Mouse (Mus musculus) neural tube, embryonic 12.5 days (tissue): ENCODE results near the gene Usp43. TPM values are rescaled to one million over a fixed set of nuclear protein-coding genes. Genes with fewer than 3 reads are reported as not detected.

Experiments
- ATAC-seq: fragments of 200-750 bp; cut with Nextera tagmentation; 2 replicates; pipeline ENCODE4 v1.8.0; 2017; ENCODE audit warnings: low read depth, mild to moderate bottlenecking, moderate TSS enrichment, moderate library complexity; ENCODE audit not compliant: low FRiP score
- H3K27ac ChIP-seq: fragments of 300-500 bp; sonication (generic); 2 replicates; pipeline ENCODE4 v1.5.1; 2016
- H3K27me3 ChIP-seq: fragments of 300-500 bp; sonication (generic); replicated peaks from 2 replicates; pipeline ENCODE4 v1.6.1; 2016; ENCODE audit warnings: mild to moderate bottlenecking
- H3K36me3 ChIP-seq: fragments of 300-500 bp; sonication (generic); 2 replicates; pipeline ENCODE4 v1.6.1; 2016; ENCODE audit warnings: mild to moderate bottlenecking
- H3K4me1 ChIP-seq: fragments of 300-500 bp; sonication (generic); 2 replicates; pipeline ENCODE4 v1.6.1; 2016
- H3K4me2 ChIP-seq: fragments of 300-500 bp; sonication (generic); replicated peaks from 2 replicates; pipeline ENCODE4 v1.6.1; 2016; ENCODE audit warnings: mild to moderate bottlenecking
- H3K4me3 ChIP-seq: fragments of 300-500 bp; sonication (generic); 2 replicates; pipeline ENCODE4 v1.5.1; 2016
- H3K9ac ChIP-seq: fragments of 300-500 bp; sonication (generic); 2 replicates; pipeline ENCODE4 v1.6.1; 2016; ENCODE audit warnings: mild to moderate bottlenecking
- H3K9me3 ChIP-seq: fragments of 300-500 bp; sonication (generic); 2 replicates; pipeline ENCODE4 v1.6.1; 2016; ENCODE audit warnings: mild to moderate bottlenecking
- WGBS: fragments of 180-500 bp; shearing (Covaris S2); methylation state at CpG from one replicate; pipeline ENCODE4 v1.1.7; 2016; 5-methylcytosine and 5-hydroxymethylcytosine counted together
- polyA plus RNA-seq: library from polyadenylated mRNA; unstranded; fragments of >200 nt; fragmentation: Nextera tagmentation; extraction: Ambion mirVana; gene quantifications from 2 replicates; pipeline ENCODE4 v1.2.1, GENCODE M21; 2016

The Usp43 gene
- 0.72 and 0.91 TPM in 2 replicates for polyA plus RNA-seq

DNA sequence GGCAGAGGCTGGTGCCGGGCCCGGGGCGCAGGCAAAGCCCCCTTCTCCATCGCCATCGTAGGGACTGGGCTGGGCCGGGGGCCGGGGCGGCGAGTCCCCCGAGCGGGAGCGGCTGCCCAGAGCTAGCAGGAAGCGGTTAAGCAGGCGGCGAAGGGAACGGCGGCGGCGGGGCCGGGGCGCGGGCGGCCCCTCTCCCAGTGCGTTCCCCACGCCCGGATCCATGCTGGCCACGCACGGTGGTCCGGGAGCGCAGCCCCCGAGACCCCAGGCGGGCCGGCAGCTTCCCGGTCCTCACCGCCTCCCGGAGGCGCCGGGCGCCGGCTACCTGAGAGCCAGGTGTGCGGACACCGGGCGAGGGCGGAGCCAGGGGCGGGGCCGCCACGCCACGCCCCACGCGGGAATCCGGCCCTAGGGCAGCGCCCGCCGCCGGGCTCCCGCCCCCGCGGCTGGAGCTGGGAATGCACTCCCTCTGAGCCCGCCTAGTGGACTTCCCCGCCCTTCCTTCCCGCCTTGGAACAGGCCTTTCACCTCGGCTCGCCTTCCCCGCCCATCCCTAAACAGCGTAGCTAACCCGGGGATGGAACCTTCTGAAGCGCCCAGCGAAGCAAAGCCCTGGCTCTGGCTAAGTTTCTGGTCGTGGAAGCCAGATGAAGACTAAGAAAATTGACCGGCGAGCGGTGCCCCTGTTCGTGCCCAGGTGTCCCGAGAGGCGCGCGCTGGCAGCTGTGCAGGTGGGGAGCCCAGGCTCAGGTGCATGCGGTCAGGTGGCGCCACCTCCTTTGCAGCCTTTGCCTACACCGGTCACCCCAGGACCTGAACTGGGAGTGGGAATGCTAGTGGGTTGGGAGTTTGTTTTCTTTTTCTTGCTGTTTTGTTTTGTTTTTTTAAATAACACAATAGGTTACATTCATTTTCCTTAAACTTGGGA, at the start of gene Usp43:
Gene Usp43, minus strand, starts transcription at position 327 of the 928 bp plus-strand sequence.
- peak; percentile 72 for ATAC-seq
- Histone ChIP-seq H3K4me3 (peak within 1 kb of the TSS; percentile 77), H3K27ac (no peak within 1 kb of the TSS), H3K9me3 (no peaks in the 10 kb centered on the region), H3K27me3 (peaks cover 27% of the 10 kb centered on the region), H3K4me1 (peaks cover 11% of the 10 kb centered on the region), H3K9ac (peak within 1 kb of the TSS; percentile 62), H3K4me2 (peak within 1 kb of the TSS; percentile 100), H3K36me3 (no peaks in the 10 kb centered on the region)
- under 1% methylated on average over 80 of the region's 80 CpGs for WGBS

DNA sequence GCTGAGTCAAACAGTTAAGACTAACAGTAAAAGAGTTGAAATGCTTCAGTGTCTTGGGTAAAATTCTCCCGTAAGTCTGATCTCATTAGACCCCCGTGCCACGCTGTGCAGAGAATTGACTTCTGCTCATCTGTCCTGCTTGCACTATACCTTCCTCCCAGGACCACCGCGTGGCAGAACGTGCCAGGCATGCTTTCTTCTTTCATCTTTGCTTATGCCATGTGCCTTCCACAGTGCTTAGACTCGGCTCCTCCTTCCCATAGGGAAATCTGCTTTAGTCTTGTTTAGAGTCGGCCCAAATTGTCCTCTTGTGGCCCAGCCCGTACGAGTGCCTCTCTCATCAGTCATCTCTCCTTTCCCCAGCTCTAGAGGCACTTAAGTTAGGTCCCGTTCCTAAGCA, 45.9 kb upstream of the Usp43 start:
- 71% methylated on average over 11 of the region's 11 CpGs for WGBS
- no peak for ATAC-seq
- H3K4me2 ChIP-seq = no peak overlapping the region
- H3K4me1 ChIP-seq = peaks cover 11% of the 10 kb centered on the region; the same call in 1 of the 2 replicates
- no peak overlapping the region for H3K9ac ChIP-seq
- H3K4me3 ChIP-seq = no peak overlapping the region
- H3K9me3 ChIP-seq = no peaks in the 10 kb centered on the region
- no peaks in the 10 kb centered on the region for H3K27me3 ChIP-seq
- H3K27ac ChIP-seq = no peak overlapping the region
- peaks cover 9% of the 10 kb centered on the region; the same call in 1 of the 2 replicates for H3K36me3 ChIP-seq

DNA sequence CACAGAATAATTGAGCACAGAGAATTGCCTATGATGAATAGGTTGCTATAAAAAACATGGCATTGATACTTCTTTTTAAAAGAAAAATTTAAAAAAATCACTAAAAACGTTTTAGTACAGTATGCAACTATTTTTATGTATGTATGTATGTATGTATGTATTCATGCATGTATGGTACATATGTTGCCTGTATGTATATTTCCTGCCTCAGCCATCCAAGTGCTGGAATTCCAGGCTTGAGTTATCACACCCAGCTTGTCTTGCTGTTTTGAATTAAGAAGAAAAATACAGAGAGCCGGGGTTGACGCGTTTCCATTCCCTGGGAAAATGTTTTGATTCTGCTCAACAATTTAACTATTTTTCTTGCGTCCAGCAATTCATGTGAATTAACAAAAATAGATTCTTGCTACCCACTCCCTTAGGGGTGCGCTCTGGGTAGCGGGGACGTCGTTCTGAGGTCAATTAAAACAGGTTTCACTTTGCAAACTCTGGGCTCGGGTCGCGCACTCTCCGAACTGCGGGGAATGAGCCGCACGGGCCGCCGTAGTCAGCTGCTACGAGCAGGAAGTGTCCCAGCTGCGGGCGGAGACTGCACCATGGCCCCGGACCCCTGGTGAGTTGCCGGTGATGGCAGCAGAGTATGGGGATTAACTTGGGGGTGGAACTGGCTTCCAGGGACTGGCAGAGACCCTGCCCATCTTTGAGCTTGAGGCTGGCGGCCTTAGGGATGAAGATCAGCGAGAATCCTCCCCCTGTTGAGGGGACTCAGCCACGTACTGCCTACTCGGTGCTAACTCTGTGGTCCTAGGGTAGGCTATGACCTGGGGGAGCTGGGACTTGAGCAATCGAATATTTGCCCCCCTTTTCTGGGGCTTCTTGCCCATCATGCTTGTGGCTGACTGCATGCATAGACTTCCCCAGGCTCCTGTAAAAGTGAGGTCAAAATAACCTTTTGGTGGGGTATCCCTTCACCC, 44.2 kb upstream of the Usp43 start, which contains the start of gene Stx8:
Gene Stx8, plus strand, starts transcription at position 289 of the 974 bp plus-strand sequence.
- H3K4me2 ChIP-seq = peak within 1 kb of the TSS; percentile 89
- no peaks in the 10 kb centered on the region for H3K9me3 ChIP-seq
- peak within 1 kb of the TSS; percentile 86 for H3K9ac ChIP-seq
- peak; percentile 91 for ATAC-seq
- peaks cover 6% of the 10 kb centered on the region; the same call in 1 of the 2 replicates for H3K36me3 ChIP-seq
- H3K4me1 ChIP-seq = peaks cover 11% of the 10 kb centered on the region; the same call in 1 of the 2 replicates
- H3K27me3 ChIP-seq = no peaks in the 10 kb centered on the region
- under 1% methylated on average over 28 of the region's 28 CpGs for WGBS
- H3K4me3 ChIP-seq = peak within 1 kb of the TSS; percentile 75
- H3K27ac ChIP-seq = no peak within 1 kb of the TSS

DNA sequence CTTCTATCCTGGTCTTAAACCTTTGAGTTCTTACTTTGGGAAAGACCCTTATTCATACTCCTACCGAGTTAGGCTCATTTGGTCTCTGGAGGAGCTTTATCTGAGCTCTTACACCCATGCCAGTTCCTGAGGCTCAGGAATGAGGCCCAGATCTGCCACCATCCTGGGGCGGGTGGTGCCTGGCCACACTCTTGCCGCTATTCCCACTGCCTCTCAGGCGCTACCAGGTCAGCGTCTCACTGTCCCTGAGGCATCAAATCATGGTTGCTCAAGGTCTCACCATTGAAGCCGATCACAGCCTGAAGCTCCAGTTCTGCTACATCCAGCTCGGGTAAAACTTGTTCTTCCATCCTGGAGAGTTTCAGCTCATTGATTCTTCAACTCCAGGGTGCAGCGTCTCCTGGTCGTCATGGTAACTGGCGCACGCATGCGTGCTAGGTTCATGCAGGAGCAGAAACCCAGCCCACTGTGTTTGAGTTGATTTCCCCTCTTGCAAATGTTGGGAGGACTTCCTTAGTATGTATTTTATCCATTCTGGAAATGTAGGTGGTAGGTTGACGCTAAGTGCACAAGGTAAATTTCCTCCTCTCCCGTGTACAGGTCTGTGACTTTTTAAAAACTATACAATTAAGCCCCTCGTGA, 43.4 kb upstream of the Usp43 start, which contains the start of gene Cfap52:
Gene Cfap52, minus strand, starts transcription at position 410 of the 642 bp plus-strand sequence.
- peak; percentile 82 for ATAC-seq
- WGBS = 8% methylated on average over 15 of the region's 15 CpGs

DNA sequence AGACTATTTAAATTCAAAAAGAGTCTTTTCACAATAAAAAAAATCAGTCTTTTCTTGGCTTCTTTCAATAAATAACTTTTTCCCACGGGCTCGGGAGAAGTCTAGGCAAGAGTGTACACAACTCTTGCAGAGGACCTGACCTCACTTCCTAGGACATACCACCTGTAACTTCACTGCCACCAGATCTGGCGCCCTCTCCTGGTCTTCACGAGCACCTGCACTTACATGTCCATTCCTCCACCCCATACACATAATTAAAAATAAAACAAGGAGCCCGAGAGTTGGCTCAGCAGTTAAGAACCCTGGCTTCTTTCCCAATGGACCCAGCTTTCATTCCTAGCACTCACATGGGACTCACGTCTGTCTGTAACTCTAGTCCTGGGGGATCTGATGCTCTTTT, 42.2 kb upstream of the Usp43 start:
- H3K36me3 ChIP-seq = no peaks in the 10 kb centered on the region
- no peak overlapping the region for H3K9ac ChIP-seq
- no peak for ATAC-seq
- no peak overlapping the region for H3K4me3 ChIP-seq
- no peaks in the 10 kb centered on the region for H3K9me3 ChIP-seq
- H3K4me2 ChIP-seq = no peak overlapping the region
- no peaks in the 10 kb centered on the region for H3K27me3 ChIP-seq
- H3K4me1 ChIP-seq = peaks cover 11% of the 10 kb centered on the region; the same call in 1 of the 2 replicates
- WGBS = 80% methylated on average over 6 of the region's 6 CpGs
- H3K27ac ChIP-seq = no peak overlapping the region

More for the DNA sequence above, 43.4 kb upstream of the Usp43 start, which contains the start of gene Cfap52:
- no peak within 1 kb of the TSS for H3K27ac ChIP-seq
- H3K27me3 ChIP-seq = no peaks in the 10 kb centered on the region
- H3K9ac ChIP-seq = peak within 1 kb of the TSS; percentile 86
- peaks cover 11% of the 10 kb centered on the region; the same call in 1 of the 2 replicates for H3K4me1 ChIP-seq
- peak within 1 kb of the TSS; percentile 75 for H3K4me3 ChIP-seq
- H3K9me3 ChIP-seq = no peaks in the 10 kb centered on the region
- H3K36me3 ChIP-seq = 0 out of 2 replicates have a peak, but pooled peaks cover 4% of the 10 kb centered on the region
- peak within 1 kb of the TSS; percentile 89 for H3K4me2 ChIP-seq

DNA sequence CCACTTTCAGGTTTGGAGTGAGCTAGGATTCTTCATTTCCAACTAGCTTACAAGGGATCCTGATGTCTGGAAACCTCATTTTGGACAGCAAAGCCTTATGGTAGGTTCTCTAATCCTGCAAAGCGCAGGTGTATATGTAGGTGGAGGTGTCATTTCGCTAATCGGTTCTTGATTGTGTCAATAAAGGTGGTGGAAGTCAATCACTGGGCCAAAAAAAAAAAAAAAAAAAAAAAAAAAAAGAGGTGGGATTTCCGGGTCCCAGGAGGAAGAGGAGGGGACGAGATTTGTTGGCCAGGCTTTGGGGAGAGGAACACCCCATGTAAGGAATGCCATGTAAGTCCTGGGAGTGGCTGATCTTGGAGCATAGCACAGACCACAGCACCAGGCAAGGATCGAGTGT, 32.5 kb upstream of the Usp43 start:
- Histone ChIP-seq H3K4me1 (no peaks in the 10 kb centered on the region), H3K9me3 (no peaks in the 10 kb centered on the region), H3K27me3 (no peaks in the 10 kb centered on the region), H3K9ac (no peak overlapping the region), H3K4me2 (no peak overlapping the region), H3K36me3 (no peaks in the 10 kb centered on the region), H3K4me3 (no peak overlapping the region), H3K27ac (no peak overlapping the region)
- no peak for ATAC-seq
- WGBS = 89% methylated on average over 6 of the region's 6 CpGs

DNA sequence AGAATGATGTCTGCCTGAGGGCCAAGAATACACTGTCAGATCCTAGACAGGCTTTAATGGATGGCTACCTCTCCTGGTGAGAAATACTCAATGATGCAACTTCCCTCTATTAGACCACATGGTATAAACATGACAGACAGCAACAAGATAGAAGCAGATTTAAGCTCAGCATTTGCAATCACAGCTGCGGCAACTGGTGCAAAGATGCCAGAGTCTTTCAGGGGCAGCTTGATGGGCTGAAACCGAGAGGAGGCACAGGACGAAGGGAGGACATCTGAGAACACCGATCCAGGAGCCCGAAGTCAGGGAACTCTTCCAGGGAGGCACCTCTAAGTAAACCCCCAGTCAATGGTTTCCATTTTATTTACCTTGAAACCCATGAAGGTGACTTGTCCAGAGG, 31.7 kb upstream of the Usp43 start:
- no peak for ATAC-seq
- Histone ChIP-seq H3K4me2 (no peak overlapping the region), H3K27ac (no peak overlapping the region), H3K9ac (no peak overlapping the region), H3K4me3 (no peak overlapping the region), H3K9me3 (no peaks in the 10 kb centered on the region), H3K36me3 (no peaks in the 10 kb centered on the region), H3K4me1 (no peaks in the 10 kb centered on the region), H3K27me3 (no peaks in the 10 kb centered on the region)
- WGBS = 84% methylated on average over 5 of the region's 5 CpGs

DNA sequence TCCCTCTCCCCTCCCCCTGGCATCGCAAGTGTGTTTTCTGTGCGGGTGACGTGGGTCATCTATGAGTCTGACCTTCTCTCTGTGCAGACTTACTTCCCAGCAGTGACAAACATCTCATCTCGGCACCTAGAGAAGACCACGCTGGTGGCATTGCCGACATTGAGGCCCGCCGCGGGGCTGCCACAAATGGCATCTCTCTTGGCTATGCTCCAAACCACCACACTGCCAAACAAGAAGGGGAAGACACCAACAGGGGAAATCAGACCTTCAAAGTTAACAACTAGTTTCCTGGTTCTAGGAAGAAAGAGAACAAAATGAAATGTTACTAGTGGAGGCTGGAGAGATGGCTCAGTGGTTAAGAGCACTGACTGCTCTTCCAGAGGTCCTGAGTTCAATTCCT, 27.5 kb upstream of the Usp43 start:
- H3K4me2 ChIP-seq = no peak overlapping the region

DNA sequence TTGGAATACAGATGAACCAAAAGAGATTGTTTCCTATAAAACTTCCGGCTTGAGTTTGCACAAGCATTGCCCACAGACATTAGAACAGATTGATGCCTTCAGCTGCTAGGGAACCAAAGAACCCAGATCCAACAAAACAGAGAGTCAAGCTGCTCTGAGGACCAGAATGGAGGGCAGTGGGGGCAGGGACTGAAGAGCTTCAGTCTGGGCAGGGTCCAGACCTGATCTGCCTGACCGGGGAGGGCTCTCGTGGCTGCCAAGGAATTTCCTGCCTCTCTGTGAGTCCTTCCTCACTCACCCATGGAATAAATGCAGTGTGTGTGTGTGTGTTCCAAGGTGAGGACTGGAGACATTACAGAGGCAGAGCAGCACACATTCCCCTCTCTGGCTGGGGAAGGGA, 26.3 kb upstream of the Usp43 start:
- H3K4me2 ChIP-seq = no peak overlapping the region
- no peak overlapping the region for H3K9ac ChIP-seq
- WGBS = 71% methylated on average over 3 of the region's 3 CpGs
- no peak overlapping the region for H3K4me3 ChIP-seq
- no peaks in the 10 kb centered on the region for H3K27me3 ChIP-seq
- ATAC-seq = no peak
- H3K9me3 ChIP-seq = no peaks in the 10 kb centered on the region
- H3K27ac ChIP-seq = no peak overlapping the region
- no peaks in the 10 kb centered on the region for H3K36me3 ChIP-seq
- H3K4me1 ChIP-seq = no peaks in the 10 kb centered on the region

More for the DNA sequence above, 27.5 kb upstream of the Usp43 start:
- ATAC-seq = no peak
- Histone ChIP-seq H3K27me3 (no peaks in the 10 kb centered on the region), H3K9me3 (no peaks in the 10 kb centered on the region), H3K4me1 (no peaks in the 10 kb centered on the region), H3K4me3 (no peak overlapping the region), H3K36me3 (no peaks in the 10 kb centered on the region), H3K27ac (no peak overlapping the region), H3K9ac (no peak overlapping the region)
- 85% methylated on average over 9 of the region's 9 CpGs for WGBS

DNA sequence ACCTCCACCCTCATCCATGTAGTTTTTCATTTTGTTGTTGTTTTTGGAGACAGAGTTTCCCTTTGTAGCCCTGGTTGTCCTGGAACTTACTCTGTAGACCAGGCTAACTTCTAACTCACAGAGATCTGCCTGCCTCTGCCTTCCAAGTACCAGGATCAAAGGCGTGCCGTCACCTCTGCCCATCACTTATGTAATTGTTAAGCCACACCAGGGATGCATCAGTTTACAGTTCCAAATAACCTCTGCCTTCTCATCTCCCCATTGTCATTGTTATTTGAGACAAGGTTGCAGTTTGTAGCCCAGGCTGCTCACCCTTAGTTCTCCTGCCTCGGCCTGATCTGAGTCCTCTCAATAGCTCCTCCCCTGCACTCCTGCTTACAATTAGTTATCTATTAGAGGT, 10.2 kb upstream of the Usp43 start:
- no peak overlapping the region for H3K27ac ChIP-seq
- no peak overlapping the region for H3K4me2 ChIP-seq
- no peaks in the 10 kb centered on the region for H3K27me3 ChIP-seq
- H3K9me3 ChIP-seq = no peaks in the 10 kb centered on the region
- ATAC-seq = no peak
- no peaks in the 10 kb centered on the region for H3K36me3 ChIP-seq
- no peaks in the 10 kb centered on the region for H3K4me1 ChIP-seq
- 93% methylated on average over 3 of the region's 3 CpGs for WGBS
- H3K4me3 ChIP-seq = no peak overlapping the region
- no peak overlapping the region for H3K9ac ChIP-seq

DNA sequence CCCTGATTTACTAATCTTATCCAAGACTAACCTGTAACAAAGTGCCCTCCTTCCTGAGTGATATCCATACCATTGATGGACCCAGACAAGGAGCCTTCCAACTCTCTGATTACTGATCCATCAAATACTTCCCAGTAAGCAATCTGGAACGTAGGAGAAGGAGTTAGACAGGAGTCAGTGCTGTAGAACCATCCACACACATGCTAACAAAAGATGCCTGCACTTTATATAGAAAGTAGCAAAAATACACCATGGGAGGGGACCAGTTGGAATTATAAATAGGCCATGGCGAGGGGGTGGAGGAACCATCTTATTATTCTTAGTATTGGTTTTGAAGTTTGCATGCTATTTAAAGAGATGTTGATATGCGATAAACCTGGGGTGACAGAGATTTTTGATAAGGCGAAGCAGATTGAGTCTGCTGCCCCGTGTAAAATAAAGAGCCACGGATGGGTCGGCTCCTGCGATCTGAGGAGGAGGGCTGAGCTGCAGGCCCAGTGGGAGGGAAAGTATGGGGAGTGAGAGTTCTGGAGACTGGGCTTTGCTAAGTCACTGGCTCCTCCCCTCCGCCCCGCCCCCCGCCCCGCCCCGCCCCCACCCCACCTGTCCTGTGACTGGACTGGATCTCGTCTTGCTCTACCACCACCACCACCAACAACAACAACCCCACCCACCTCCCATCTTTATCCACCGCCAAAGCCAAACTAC, 4.5 kb upstream of the Usp43 start:
- peaks cover 7% of the 10 kb centered on the region for H3K27me3 ChIP-seq
- H3K9me3 ChIP-seq = no peaks in the 10 kb centered on the region
- H3K9ac ChIP-seq = no peak overlapping the region
- no peak overlapping the region for H3K4me2 ChIP-seq
- H3K4me1 ChIP-seq = peaks cover 11% of the 10 kb centered on the region
- no peak overlapping the region for H3K4me3 ChIP-seq
- ATAC-seq = no peak
- 17% methylated on average over 12 of the region's 15 CpGs for WGBS
- H3K36me3 ChIP-seq = no peaks in the 10 kb centered on the region
- no peak overlapping the region for H3K27ac ChIP-seq
